Mouse (Mus musculus) cortical plate, adult 2 months (tissue): Measurements from ENCODE around the gene Rab3ip.

Experiments used
- CTCF ChIP-seq: fragments of 200-500 bp; IDR thresholded peaks from 2 replicates; pipeline ENCODE4 v1.5.1; 2011; ENCODE audit warnings: mild to moderate bottlenecking, control low read depth, low read length; ENCODE audit not compliant: insufficient read depth; ENCODE audit errors: extremely low read depth
- POLR2A ChIP-seq: fragments of 200-500 bp; IDR thresholded peaks from 2 replicates; pipeline ENCODE4 v1.6.1; 2011; ENCODE audit warnings: mild to moderate bottlenecking, low read length, control low read depth; ENCODE audit not compliant: insufficient read depth; ENCODE audit errors: extremely low read depth

DNA sequence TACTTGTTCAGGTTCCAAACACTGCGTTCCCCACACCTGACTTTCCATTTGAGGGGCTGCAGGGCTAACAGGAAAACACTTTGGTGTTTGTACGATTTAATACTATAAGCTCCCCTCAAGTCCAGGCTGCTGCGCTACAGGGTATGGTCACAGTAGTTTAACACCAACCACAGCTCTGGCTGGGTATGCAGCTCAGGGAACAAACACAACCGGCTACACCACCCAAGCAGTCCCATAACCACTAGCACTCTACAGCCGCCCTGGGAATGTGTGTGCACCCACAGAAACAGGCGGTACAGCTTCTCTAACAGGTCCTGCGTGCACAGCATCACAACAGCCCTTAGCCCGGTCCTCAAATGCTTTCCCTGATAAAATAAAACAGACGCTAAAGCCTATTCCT is 37.7 kb downstream of the Rab3ip start:
- TF ChIP-seq CTCF (no peak), POLR2A (no peak)
